Mouse (Mus musculus) MEL (cell line): Measurements from ENCODE around the gene Mfap3. TPM values are rescaled to one million over a fixed set of nuclear protein-coding genes. Genes with fewer than 3 reads are reported as not detected.
"Not testable (repeated sequence)": the region's sequence is repeated elsewhere in the genome, so short reads cannot be mapped to it uniquely, and the experiment has no call there.

Source experiments
- DNase-seq: peaks from one replicate; pipeline ENCODE4 v3.0.0; 2011; ENCODE audit warnings: low read depth, low spot score
- H3K27ac ChIP-seq: 2 replicates; pipeline ENCODE4 v1.5.1; 2012; ENCODE audit warnings: low read depth, mild to moderate bottlenecking, control low read depth, low read length, moderate library complexity; ENCODE audit not compliant: control insufficient read depth
- H3K27me3 ChIP-seq, 2 experiments: fragments of 150-350 bp in 1 of 2; sonication (generic) in 1 of 2; 2 replicates each; pipeline ENCODE4 v1.6.1; 2012; ENCODE audit warnings: low read length in 2 of 2, mild to moderate bottlenecking in 2 of 2, improper control_type of control experiment in 1 of 2, moderate library complexity in 1 of 2; ENCODE audit not compliant: insufficient read depth in 2 of 2, control insufficient read depth in 1 of 2
- H3K36me3 ChIP-seq, 2 experiments: 2 replicates each; pipeline ENCODE4 v1.6.1; 2012 to 2014; ENCODE audit warnings: low read length in 2 of 2, improper control_type of control experiment in 1 of 2, inconsistent platforms in 1 of 2, mild to moderate bottlenecking in 1 of 2; ENCODE audit not compliant: insufficient read depth in 2 of 2, control insufficient read depth in 1 of 2
- H3K4me1 ChIP-seq, 2 experiments: fragments of 150-350 bp in 1 of 2; sonication (generic) in 1 of 2; 2 replicates each; pipeline ENCODE4 v1.6.1; 2012; ENCODE audit warnings: low read length in 2 of 2, improper control_type of control experiment in 1 of 2, mild to moderate bottlenecking in 1 of 2; ENCODE audit not compliant: insufficient read depth in 2 of 2, control insufficient read depth in 1 of 2
- H3K4me3 ChIP-seq, 2 experiments: fragments of 150-350 bp in 1 of 2; sonication (generic) in 1 of 2; 2 replicates each; pipeline ENCODE4 v1.5.1; 2012; ENCODE audit warnings: low read depth in 2 of 2, low read length in 2 of 2, mild to moderate bottlenecking in 2 of 2, moderate library complexity in 2 of 2, control low read depth in 1 of 2, improper control_type of control experiment in 1 of 2; ENCODE audit not compliant: control insufficient read depth in 1 of 2, insufficient read depth in 1 of 2
- H3K79me2 ChIP-seq: 2 replicates; pipeline ENCODE4 v1.6.1; 2012; ENCODE audit warnings: mild to moderate bottlenecking, low read length, moderate library complexity; ENCODE audit not compliant: control insufficient read depth, poor library complexity, insufficient read depth
- H3K9ac ChIP-seq: 2 replicates; pipeline ENCODE4 v1.6.1; 2012; ENCODE audit warnings: low read depth, mild to moderate bottlenecking, control low read depth, low read length, moderate library complexity; ENCODE audit not compliant: control insufficient read depth, poor library complexity, severe bottlenecking
- H3K9me3 ChIP-seq: fragments of 150-350 bp; sonication (generic); replicated peaks from 2 replicates; pipeline ENCODE4 v1.6.1; 2012; ENCODE audit warnings: mild to moderate bottlenecking, low read length, improper control_type of control experiment, moderate library complexity; ENCODE audit not compliant: insufficient read depth
- BHLHE40 ChIP-seq: IDR thresholded peaks from 2 replicates; pipeline ENCODE4 v1.6.1; 2012; ENCODE audit warnings: low read depth, mild to moderate bottlenecking, inconsistent platforms, low read length, improper control_type of control experiment, borderline replicate concordance
- CHD1 ChIP-seq: IDR thresholded peaks from 2 replicates; pipeline ENCODE4 v1.6.1; 2012; ENCODE audit warnings: low read depth, mild to moderate bottlenecking, inconsistent platforms, low read length, improper control_type of control experiment
- CHD2 ChIP-seq: IDR thresholded peaks from 2 replicates; pipeline ENCODE4 v1.6.1; 2011; ENCODE audit warnings: low read length, improper control_type of control experiment
- ETS1 ChIP-seq: IDR thresholded peaks from 2 replicates; pipeline ENCODE4 v1.6.1; 2012; ENCODE audit warnings: low read depth, mild to moderate bottlenecking, inconsistent platforms, low read length, improper control_type of control experiment, moderate library complexity
- GABPA ChIP-seq: IDR thresholded peaks from 2 replicates; pipeline ENCODE4 v1.6.1; 2012; ENCODE audit warnings: low read depth, mild to moderate bottlenecking, inconsistent platforms, low read length, improper control_type of control experiment, moderate library complexity
- HCFC1 ChIP-seq: IDR thresholded peaks from 2 replicates; pipeline ENCODE4 v1.6.1; 2012; ENCODE audit warnings: low read depth, mild to moderate bottlenecking, inconsistent platforms, low read length, improper control_type of control experiment, moderate library complexity
- JUND ChIP-seq: IDR thresholded peaks from 2 replicates; pipeline ENCODE4 v1.6.1; 2011; ENCODE audit warnings: low read depth, mild to moderate bottlenecking, improper control_type of control experiment, low read length
- KAT2A ChIP-seq: conservative IDR thresholded peaks from 2 replicates; pipeline ENCODE4 v1.6.1; 2012; ENCODE audit warnings: low read depth, low read length, improper control_type of control experiment, inconsistent platforms
- MAFK ChIP-seq: IDR thresholded peaks from 2 replicates; pipeline ENCODE4 v1.6.1; 2011; ENCODE audit warnings: low read depth, mild to moderate bottlenecking, low read length, improper control_type of control experiment, borderline replicate concordance
- MYB ChIP-seq: IDR thresholded peaks from 2 replicates; pipeline ENCODE4 v1.6.1; 2011; ENCODE audit warnings: mild to moderate bottlenecking, low read depth, low read length, improper control_type of control experiment
- NELFE ChIP-seq: IDR thresholded peaks from 2 replicates; pipeline ENCODE4 v1.6.1; 2011; ENCODE audit warnings: low read depth, low read length, improper control_type of control experiment
- NRF1 ChIP-seq: IDR thresholded peaks from 2 replicates; pipeline ENCODE4 v1.6.1; 2014; ENCODE audit warnings: low read depth, mild to moderate bottlenecking, inconsistent platforms, low read length, improper control_type of control experiment, moderate library complexity; ENCODE audit not compliant: poor library complexity, insufficient read depth, severe bottlenecking
- POLR2A ChIP-seq, 2 experiments: IDR thresholded peaks; 2 replicates each; pipeline ENCODE4 v1.6.1; 2011 to 2012; ENCODE audit warnings: low read length in 2 of 2, mild to moderate bottlenecking in 2 of 2, control low read depth in 1 of 2, improper control_type of control experiment in 1 of 2, low read depth in 1 of 2, moderate library complexity in 1 of 2; ENCODE audit not compliant: control insufficient read depth in 1 of 2, insufficient read depth in 1 of 2, poor library complexity in 1 of 2
- POLR2AphosphoS5 ChIP-seq: IDR thresholded peaks from 2 replicates; pipeline ENCODE4 v1.6.1; 2012; ENCODE audit warnings: low read depth, borderline replicate concordance, mild to moderate bottlenecking, inconsistent platforms, low read length, moderate library complexity, mixed read lengths
- TAL1 ChIP-seq: IDR thresholded peaks from 2 replicates; pipeline ENCODE4 v1.6.1; 2012; ENCODE audit warnings: mild to moderate bottlenecking, inconsistent platforms, low read length, moderate library complexity, mixed read lengths
- TBP ChIP-seq: IDR thresholded peaks from 2 replicates; pipeline ENCODE4 v1.8.0; 2011; ENCODE audit warnings: low read depth, low read length, improper control_type of control experiment
- TCF12 ChIP-seq: IDR thresholded peaks from 2 replicates; pipeline ENCODE4 v1.6.1; 2014; ENCODE audit warnings: low read depth, mild to moderate bottlenecking, inconsistent platforms, low read length, improper control_type of control experiment, moderate library complexity
- UBTF ChIP-seq: IDR thresholded peaks from 2 replicates; pipeline ENCODE4 v1.6.1; 2012; ENCODE audit warnings: low read depth, mild to moderate bottlenecking, inconsistent platforms, low read length, improper control_type of control experiment, moderate library complexity, borderline replicate concordance; ENCODE audit not compliant: insufficient read depth
- USF1 ChIP-seq: IDR thresholded peaks from 2 replicates; pipeline ENCODE4 v1.6.1; 2014; ENCODE audit warnings: low read depth, mild to moderate bottlenecking, inconsistent platforms, low read length, improper control_type of control experiment, moderate library complexity
- USF2 ChIP-seq, 2 experiments: IDR thresholded peaks; 2 replicates each; pipeline ENCODE4 v1.6.1; 2011 to 2012; ENCODE audit warnings: improper control_type of control experiment in 2 of 2, low read length in 2 of 2, borderline replicate concordance in 1 of 2, inconsistent platforms in 1 of 2, low read depth in 1 of 2, mild to moderate bottlenecking in 1 of 2; ENCODE audit not compliant: insufficient read depth in 1 of 2
- ZC3H11A ChIP-seq: IDR thresholded peaks from 2 replicates; pipeline ENCODE4 v1.6.1; 2012; ENCODE audit warnings: low read depth, mild to moderate bottlenecking, inconsistent platforms, low read length, improper control_type of control experiment
- ZKSCAN1 ChIP-seq: IDR thresholded peaks from 2 replicates; pipeline ENCODE4 v1.6.1; 2012; ENCODE audit warnings: low read depth, mild to moderate bottlenecking, inconsistent platforms, low read length, improper control_type of control experiment, moderate library complexity
- ZNF384 ChIP-seq: IDR thresholded peaks from 2 replicates; pipeline ENCODE4 v1.6.1; 2012; ENCODE audit warnings: low read depth, mild to moderate bottlenecking, inconsistent platforms, low read length, improper control_type of control experiment
- polyA plus RNA-seq, 2 experiments: library from polyadenylated mRNA; stranded (reverse) in 1 of 2; unstranded in 1 of 2; fragments of >175 nt in 1 of 2; fragments of >200 nt in 1 of 2; gene quantifications; 2 replicates each; pipeline versions ENCODE4 v1.2.1 to v1.2.4; 2012; ENCODE audit warnings: low replicate concordance in 2 of 2, low read depth in 1 of 2; ENCODE audit not compliant: insufficient read length in 2 of 2, insufficient read depth in 1 of 2, missing spikeins in 1 of 2
- total RNA-seq: library from RNA; depleted of rRNA; stranded (reverse); fragments of 300-350 nt; gene quantifications from 2 replicates; pipeline ENCODE4 v1.2.3, GENCODE M21; 2012

Gene Mfap3
- total and polyA plus RNA-seq, 3 experiments = 21.2 to 22.7 TPM; not detected in 1

DNA sequence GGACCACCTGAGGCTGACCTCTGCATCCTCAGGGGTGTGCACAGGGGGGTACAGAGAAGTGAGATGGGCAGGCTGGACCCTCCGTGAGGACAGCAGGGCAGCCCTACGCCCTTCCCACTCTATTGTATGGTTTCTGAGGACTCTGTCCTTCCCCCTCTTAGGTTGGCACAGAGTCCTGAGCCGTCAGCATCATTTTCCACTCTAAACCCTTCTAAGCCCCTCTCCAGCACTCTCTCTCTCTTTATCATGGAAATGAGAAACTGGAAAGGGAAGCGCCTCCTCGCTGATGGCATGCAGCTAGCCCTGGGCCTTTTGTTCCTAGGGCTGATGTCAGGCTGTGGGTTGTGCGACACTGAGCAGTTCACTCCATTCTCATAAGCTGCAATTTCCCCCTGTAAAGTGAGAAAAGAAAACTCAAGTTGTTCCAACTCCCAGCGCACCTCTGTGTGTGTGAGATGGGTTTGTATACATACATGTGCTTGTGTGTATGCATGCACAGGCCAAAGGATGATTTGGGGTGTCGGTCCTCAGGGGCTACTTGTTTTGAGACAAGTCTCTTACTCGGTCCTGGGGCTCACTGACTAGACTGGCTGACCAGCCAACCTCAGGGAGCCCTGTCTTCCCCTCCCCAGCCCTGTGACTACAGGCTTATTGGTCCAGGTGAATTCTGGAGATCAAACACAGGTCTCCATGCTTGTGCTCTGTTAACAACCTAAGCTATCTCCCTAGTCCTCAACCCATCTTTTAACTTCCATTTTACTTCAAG is 34.7 kb downstream of the Mfap3 start:
- TF ChIP-seq BHLHE40 (no peak), CHD2 (no peak), USF1 (no peak), NRF1 (no peak), ZNF384 (no peak), ZKSCAN1 (no peak), ETS1 (no peak), KAT2A (no peak), POLR2A (IDR thresholded peaks at IDR 0.05; ENCODE audit: control insufficient read depth in 1 of 2, insufficient read depth in 1 of 2, low read depth in 1 of 2, low read length in 2 of 2, poor library complexity in 1 of 2) (no peak), MYB (no peak)
- no peak for DNase-seq
- Histone ChIP-seq H3K9ac (no peak overlapping the region), H3K27me3 (no peaks in the 10 kb centered on the region), H3K36me3 (no peaks in the 10 kb centered on the region), H3K9me3 (no peaks in the 10 kb centered on the region), H3K4me3 (no peak overlapping the region), H3K27ac (no peak overlapping the region), H3K4me1 (no peaks in the 10 kb centered on the region), H3K79me2 (no peaks in the 10 kb centered on the region)

- H3K9me3 ChIP-seq, H3K4me1 ChIP-seq, H3K79me2 ChIP-seq, DNase-seq, H3K27me3 ChIP-seq, H3K4me3 ChIP-seq, H3K27ac ChIP-seq, H3K9ac ChIP-seq, H3K36me3 ChIP-seq: not testable (repeated sequence)
Measured at GRCm38 (mm10) chr11:57557936-57558335, 39.5 kb downstream of the Mfap3 start.

GRCm38 (mm10) chr11:57564564-57564963 is 46.1 kb downstream of the Mfap3 start:
- Histone ChIP-seq H3K9me3 (no peaks in the 10 kb centered on the region), H3K27me3 (0 out of 4 replicates have a peak, but pooled peaks cover 0 to 2% of the 10 kb centered on the region in 2 experiments), H3K9ac (no peak overlapping the region), H3K79me2 (no peaks in the 10 kb centered on the region), H3K4me1 (0 out of 4 replicates have a peak, but pooled peaks cover 0 to 6% of the 10 kb centered on the region in 2 experiments), H3K4me3 (no peak overlapping the region), H3K36me3 (peaks cover 0 to 4% of the 10 kb centered on the region in 2 experiments; a peak in 2 of 4 replicates), H3K27ac (no peak overlapping the region)
- DNase-seq = no peak
- TF ChIP-seq CHD1 = no peak
- TF ChIP-seq POLR2A (IDR thresholded peaks at IDR 0.05; ENCODE audit: control insufficient read depth in 1 of 2, insufficient read depth in 1 of 2, low read depth in 1 of 2, low read length in 2 of 2, poor library complexity in 1 of 2) = no peak
- no peak for TF ChIP-seq TAL1
- no peak for TF ChIP-seq TCF12
- no peak for TF ChIP-seq NELFE
- TF ChIP-seq POLR2AphosphoS5 = no peak
- TF ChIP-seq ZC3H11A = no peak
- no peak for TF ChIP-seq UBTF
- TF ChIP-seq ZKSCAN1 = no peak
- TF ChIP-seq JUND = no peak
- no peak for TF ChIP-seq MAFK
- TF ChIP-seq TBP = no peak
- no peak for TF ChIP-seq GABPA
- TF ChIP-seq HCFC1 = no peak
- no peak for TF ChIP-seq ETS1
- no peak for TF ChIP-seq CHD2
- TF ChIP-seq ZNF384 = no peak
- TF ChIP-seq USF2 (IDR thresholded peaks at IDR 0.05; ENCODE audit: borderline replicate concordance in 1 of 2, insufficient read depth in 1 of 2, low read depth in 1 of 2, low read length in 2 of 2) = no peak
- no peak for TF ChIP-seq MYB
